Mouse (Mus musculus): ENCODE measurements around the gene Pnkd.

DNA sequence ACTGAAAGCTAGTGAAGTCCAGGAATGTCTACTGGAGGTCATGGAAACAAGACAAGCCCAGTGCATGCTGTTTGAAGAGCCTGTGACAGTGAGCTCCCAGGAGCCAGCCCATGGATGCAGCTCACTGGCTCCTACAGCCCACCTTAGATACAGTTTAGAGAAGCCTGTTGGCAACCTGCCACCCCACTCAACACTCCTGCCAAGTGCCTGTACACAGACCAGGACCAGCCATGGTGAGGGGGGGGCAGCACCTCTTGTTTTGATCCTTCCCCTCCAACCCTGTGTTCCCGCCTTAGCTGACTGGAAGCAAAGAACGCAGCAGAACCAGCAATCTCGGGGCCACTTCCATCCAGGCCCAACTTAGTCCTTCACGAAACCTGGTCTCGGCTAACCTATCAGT lies 5.4 kb downstream of the Pnkd start:
- no peak for TF ChIP-seq CTCF (IDR thresholded peaks at IDR 0.05; ENCODE audit: low read depth)
- TF ChIP-seq EP300 (IDR thresholded peaks at IDR 0.05; ENCODE audit: low read depth), result no peak
